Mouse (Mus musculus): ENCODE results near the gene Aqp1.

The Aqp1 gene

GRCm38 (mm10) chr6:55335989-55336514, at the start of gene Aqp1:
Aqp1 (plus strand) TSS chr6:55336432.
- DNase-seq (ENCODE audit: low read depth, low spot score) = no peak

GRCm38 (mm10) chr6:55288007-55288602, 48.1 kb upstream of the Aqp1 start:
- DNase-seq (ENCODE audit: low read depth, low spot score) = peak; percentile 4

DNA sequence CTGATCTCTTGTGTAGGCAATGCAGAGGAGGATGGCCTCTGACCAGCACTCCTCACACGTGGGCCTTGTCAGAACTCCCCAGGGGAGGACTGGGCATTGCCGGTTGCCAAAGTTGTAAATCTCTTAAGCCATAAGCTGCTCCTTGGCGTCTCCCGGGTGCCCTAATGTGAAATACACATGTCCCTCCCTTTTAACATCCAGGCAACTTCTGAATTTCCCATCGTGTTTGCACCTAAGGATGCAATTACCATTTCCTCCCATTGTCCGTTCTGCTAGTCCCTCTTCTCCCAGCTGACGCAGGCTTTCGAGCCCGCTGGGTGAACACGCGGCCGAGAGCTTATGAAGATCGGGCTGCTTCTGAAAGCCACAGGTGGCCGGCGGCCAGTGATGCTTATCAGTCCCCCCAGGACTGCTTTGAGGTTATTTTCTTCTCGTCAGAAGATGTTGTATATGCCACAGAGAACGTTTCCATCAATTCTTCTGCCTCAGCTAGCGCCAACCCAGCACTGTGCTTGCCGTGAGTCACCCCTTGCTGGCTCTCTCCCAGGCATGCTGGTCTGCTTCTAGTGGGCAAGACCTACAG, 41.6 kb upstream of the Aqp1 start:
- DNase-seq (ENCODE audit: low read depth, low spot score) = no peak

DNA sequence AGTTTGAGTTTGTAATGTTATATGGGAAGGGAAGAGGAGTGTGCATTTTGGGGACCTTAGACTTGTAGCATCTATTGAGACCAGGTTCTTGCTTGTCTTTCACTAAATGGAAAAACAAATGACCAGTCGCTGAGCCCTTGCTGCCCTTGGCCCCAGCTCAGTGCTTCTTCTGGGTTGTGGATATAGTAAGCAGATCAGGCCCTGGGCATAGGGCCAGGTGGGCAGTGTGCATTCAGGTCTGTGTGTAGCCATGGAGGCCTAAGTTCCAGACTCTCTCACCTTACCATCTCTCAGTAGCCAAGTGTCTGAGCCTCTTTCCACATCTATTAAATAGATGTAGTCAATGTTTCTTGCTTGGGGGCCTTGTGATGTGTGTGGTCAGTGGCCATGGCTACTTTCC, 40.9 kb upstream of the Aqp1 start:
- no peak for DNase-seq (ENCODE audit: low read depth, low spot score)

- DNase-seq (ENCODE audit: low read depth, low spot score) = no peak
Observed at GRCm38 (mm10) chr6:55299482-55299881, 36.8 kb upstream of the Aqp1 start.

DNA sequence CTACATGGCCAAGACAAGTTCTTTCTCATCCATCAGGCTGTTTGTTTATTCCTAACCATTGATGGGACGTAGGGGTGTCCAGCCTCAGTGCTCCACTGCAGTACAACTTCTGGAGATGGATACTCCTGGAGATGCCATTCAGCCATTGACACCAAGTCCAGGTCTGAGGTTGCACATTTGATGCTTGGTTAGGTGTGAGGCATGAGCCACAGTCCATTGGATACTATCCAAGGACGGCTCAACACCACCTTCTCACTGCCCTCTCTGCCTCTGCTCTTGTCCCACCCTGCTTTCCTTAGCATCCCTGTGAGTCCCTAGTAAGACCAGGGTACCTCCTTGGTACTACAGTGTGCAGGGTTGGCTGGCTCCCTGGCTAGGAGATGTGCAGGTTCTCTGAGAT, 36.3 kb upstream of the Aqp1 start:
- no peak for DNase-seq (ENCODE audit: low read depth, low spot score)

DNA sequence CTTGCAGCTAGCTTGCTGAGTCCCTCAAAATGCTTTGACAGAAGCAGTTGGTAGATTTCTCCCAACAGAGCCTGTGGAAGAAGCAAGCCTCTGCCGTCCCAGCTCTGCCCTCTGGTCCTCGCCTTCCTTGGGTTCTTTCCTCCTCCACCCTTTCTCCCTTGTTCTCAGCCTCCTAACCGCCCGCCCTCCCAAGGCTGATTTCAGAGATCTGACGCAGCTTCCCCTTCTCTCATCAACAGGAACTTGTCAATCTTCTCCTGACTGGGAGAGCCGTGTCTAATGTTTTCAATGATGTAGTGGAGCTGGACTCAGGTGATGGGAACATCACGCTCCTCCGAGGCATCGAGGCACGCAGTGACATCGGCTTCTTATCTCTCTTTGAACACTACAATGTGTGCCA, 35.5 kb upstream of the Aqp1 start:
- DNase-seq (ENCODE audit: low read depth, low spot score) = no peak

DNA sequence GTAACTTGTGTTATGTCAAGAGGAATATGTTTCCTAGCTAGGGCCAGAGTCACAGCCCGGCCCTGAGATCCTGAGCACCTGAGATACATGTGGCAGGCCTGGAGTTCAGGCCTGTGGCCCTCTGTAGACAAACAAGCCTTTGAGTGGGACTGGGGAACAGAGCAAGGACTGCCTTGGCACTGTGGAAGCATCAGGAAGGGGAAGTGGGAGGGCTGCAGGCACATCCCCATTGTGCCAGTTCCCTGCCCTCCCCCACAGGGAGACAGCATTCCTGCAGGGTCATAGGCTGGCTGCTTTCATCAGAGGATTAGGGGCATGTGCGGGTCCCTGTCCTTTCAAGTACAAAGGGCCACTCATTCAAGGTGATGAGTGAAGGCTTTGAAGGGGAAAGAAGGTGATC, 26.1 kb upstream of the Aqp1 start:
- no peak for DNase-seq (ENCODE audit: low read depth, low spot score)

- DNase-seq (ENCODE audit: low read depth, low spot score) = no peak
Observed at GRCm38 (mm10) chr6:55311962-55312361, 24.3 kb upstream of the Aqp1 start.

- DNase-seq (ENCODE audit: low read depth, low spot score) = no peak
Observed at GRCm38 (mm10) chr6:55313893-55314292, 22.3 kb upstream of the Aqp1 start.

DNA sequence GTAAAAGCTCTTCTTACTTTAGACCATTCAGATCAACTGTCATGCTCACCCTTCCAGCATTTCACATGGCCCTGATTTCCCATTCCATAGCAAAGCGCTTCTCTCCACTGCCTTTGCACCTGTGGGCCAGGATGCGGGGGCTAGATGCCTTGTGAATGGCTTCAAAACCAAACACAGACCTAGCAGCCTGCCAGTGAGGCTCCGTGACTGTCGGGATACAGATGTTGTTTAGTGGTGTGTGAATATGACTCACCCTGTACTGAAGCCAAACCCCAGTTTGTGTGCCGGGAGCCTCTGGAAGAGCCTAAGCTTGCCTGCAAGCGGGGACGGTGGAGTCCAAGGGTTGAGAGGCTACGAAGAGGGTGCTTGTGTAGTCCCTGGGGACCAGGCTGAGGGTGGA, 21.6 kb upstream of the Aqp1 start:
- DNase-seq (ENCODE audit: low read depth, low spot score) = no peak

DNA sequence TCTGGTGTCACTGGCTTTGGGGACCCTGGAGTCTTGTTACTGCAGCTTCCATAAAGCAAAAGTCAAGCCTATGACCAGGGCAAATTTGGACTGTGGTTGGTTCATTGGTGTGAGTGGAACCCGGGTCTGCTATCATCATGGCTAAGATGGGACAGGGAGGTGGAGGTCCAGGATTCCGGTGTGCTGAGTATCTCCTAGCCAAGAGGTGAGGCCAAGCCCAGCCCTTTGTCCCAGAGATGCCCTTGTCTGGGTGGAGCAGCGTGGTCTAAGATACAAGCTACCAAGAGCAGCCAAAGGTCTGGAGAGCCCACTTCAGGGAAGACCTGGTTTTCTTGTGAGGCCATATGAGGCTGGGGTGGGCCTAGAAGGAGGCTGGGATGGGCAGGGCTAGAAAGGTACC, 17.6 kb upstream of the Aqp1 start:
- DNase-seq (ENCODE audit: low read depth, low spot score) = no peak

DNA sequence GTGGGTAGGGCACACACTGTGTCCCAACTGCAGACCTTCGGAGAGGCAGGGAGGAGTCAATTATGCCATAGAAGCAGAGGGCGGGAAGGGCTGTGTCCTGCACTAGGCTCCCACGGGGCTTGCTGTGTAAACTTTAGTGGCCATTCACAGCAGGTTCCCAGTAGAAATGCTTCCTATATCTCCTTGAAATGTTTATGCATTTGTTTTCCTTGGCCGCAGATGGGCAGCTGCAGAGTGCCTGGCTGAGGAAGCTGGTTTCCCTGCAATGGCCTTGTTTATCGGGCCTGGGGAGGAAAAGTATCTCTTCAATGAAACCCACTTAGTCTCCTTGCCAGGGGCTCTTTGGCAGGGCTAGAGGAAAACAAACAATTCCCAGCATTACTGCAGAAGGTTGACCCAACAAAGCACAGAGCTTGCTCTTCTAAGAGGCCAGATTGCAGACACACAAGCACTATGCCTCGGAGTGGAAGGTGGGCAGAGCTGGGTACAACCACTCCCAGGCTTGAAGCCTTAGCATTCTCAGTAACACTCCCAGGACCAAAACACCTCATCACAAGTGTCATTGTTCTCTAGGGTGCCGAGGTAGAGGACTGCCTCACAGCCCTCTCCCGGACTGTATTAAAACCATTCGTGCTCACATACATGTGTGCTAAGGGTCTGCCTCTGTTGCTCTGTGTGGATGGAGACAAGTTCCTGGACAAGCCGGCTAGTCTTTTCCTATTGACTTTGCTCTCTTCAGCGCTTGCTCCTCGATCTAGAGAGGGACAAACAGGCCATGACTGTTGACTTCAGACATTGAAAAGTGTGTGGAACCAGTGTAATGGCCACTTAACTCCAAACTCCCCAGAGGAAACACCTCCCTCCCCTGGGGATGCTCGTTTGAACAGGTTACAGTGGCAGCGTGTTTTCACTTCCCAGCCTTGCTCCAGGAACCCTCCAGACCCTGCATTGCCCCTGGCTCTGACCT, 16.4 kb upstream of the Aqp1 start:
- DNase-seq (ENCODE audit: low read depth, low spot score) = no peak

DNA sequence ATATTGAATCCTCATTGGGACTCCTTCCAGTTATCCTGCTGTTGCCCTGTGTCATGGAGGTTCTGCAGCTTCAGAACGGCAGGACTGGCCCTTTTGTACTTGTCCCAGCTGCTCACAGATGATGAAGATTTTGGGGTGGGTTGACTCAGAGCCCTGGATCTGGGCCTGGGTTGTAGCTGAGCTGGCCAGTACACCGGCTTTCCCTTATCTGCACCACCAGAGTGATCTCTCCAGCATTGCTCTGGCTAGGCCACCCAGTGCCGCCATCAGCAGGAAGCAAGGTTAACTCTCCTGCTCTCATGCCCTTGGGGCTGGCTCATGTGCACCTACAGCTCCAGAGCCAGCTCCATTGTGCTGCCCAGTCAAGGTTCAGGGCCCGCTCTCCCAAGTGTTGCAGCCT, 15.3 kb upstream of the Aqp1 start:
- DNase-seq (ENCODE audit: low read depth, low spot score) = no peak

GRCm38 (mm10) chr6:55321518-55321917, 14.7 kb upstream of the Aqp1 start:
- no peak for DNase-seq (ENCODE audit: low read depth, low spot score)

GRCm38 (mm10) chr6:55322980-55323379, 13.3 kb upstream of the Aqp1 start:
- no peak for DNase-seq (ENCODE audit: low read depth, low spot score)

- no peak for DNase-seq (ENCODE audit: low read depth, low spot score)
Observed at GRCm38 (mm10) chr6:55323908-55324634, 12.2 kb upstream of the Aqp1 start.

- no peak for DNase-seq (ENCODE audit: low read depth, low spot score)
Observed at GRCm38 (mm10) chr6:55324785-55325184, 11.4 kb upstream of the Aqp1 start.

- DNase-seq (ENCODE audit: low read depth, low spot score) = no peak
Observed at GRCm38 (mm10) chr6:55326299-55326698, 9.9 kb upstream of the Aqp1 start.

GRCm38 (mm10) chr6:55327326-55327725, 8.9 kb upstream of the Aqp1 start:
- no peak for DNase-seq (ENCODE audit: low read depth, low spot score)

- DNase-seq (ENCODE audit: low read depth, low spot score) = no peak
Observed at GRCm38 (mm10) chr6:55328179-55328578, 8.1 kb upstream of the Aqp1 start.

- no peak for DNase-seq (ENCODE audit: low read depth, low spot score)
Observed at GRCm38 (mm10) chr6:55331315-55331714, 4.9 kb upstream of the Aqp1 start.
